Mouse (Mus musculus) heart, embryonic 14.5 days (tissue): ENCODE measurements around the gene Srebf1. TPM values are rescaled to one million over a fixed set of nuclear protein-coding genes. Genes with fewer than 3 reads are reported as not detected.

ENCODE experiments used
- ATAC-seq: fragments of 200-750 bp; cut with Nextera tagmentation; 2 replicates; pipeline ENCODE4 v1.8.0; 2017; ENCODE audit warnings: low read depth, moderate TSS enrichment; ENCODE audit not compliant: insufficient number of reproducible peaks, insufficient read depth, low FRiP score
- H3K27ac ChIP-seq, 2 experiments: fragments of 200-500 bp in 1 of 2; fragments of 300-500 bp in 1 of 2; sonication (generic) in 1 of 2; replicated peaks in 1 of 2; 2 replicates each; pipeline ENCODE4 v1.5.1; 2012 to 2014; ENCODE audit warnings: low read depth in 2 of 2, low read length in 2 of 2, control low read depth in 1 of 2, mild to moderate bottlenecking in 1 of 2, mixed read lengths in 1 of 2; ENCODE audit not compliant: control insufficient read depth in 1 of 2, insufficient read depth in 1 of 2
- H3K27me3 ChIP-seq: fragments of 300-500 bp; sonication (generic); 2 replicates; pipeline ENCODE4 v1.6.1; 2014; ENCODE audit warnings: mild to moderate bottlenecking, low read length, control low read depth; ENCODE audit not compliant: control insufficient read depth, insufficient read depth
- H3K36me3 ChIP-seq: fragments of 300-500 bp; sonication (generic); 2 replicates; pipeline ENCODE4 v1.6.1; 2014; ENCODE audit warnings: mild to moderate bottlenecking, control low read depth, low read length, mixed read lengths; ENCODE audit not compliant: control insufficient read depth, insufficient read depth
- H3K4me1 ChIP-seq, 2 experiments: fragments of 200-500 bp in 1 of 2; fragments of 300-500 bp in 1 of 2; sonication (generic) in 1 of 2; 2 replicates each; pipeline ENCODE4 v1.6.1; 2012 to 2014; ENCODE audit warnings: low read length in 2 of 2, control low read depth in 1 of 2, mixed read lengths in 1 of 2; ENCODE audit not compliant: control insufficient read depth in 2 of 2, insufficient read depth in 2 of 2
- H3K4me2 ChIP-seq: fragments of 300-500 bp; sonication (generic); 2 replicates; pipeline ENCODE4 v1.6.1; 2014; ENCODE audit warnings: mild to moderate bottlenecking, low read length
- H3K4me3 ChIP-seq, 2 experiments: fragments of 200-500 bp in 1 of 2; fragments of 300-500 bp in 1 of 2; sonication (generic) in 1 of 2; 2 replicates each; pipeline ENCODE4 v1.5.1; 2012 to 2014; ENCODE audit warnings: low read length in 2 of 2, mild to moderate bottlenecking in 2 of 2, control low read depth in 1 of 2, low read depth in 1 of 2, moderate library complexity in 1 of 2; ENCODE audit not compliant: control insufficient read depth in 1 of 2, insufficient read depth in 1 of 2
- H3K9ac ChIP-seq: fragments of 300-500 bp; sonication (generic); 2 replicates; pipeline ENCODE4 v1.6.1; 2014; ENCODE audit warnings: mild to moderate bottlenecking, low read length
- H3K9me3 ChIP-seq: fragments of 300-500 bp; sonication (generic); 2 replicates; pipeline ENCODE4 v1.6.1; 2016; ENCODE audit warnings: low read length, control low read depth; ENCODE audit not compliant: control insufficient read depth
- WGBS: fragments of 180-500 bp; shearing (Covaris S2); extraction: QIAGEN DNeasy Blood & Tissue Kit; methylation state at CpG from one replicate; pipeline ENCODE4 v1.1.7; 2014; 5-methylcytosine and 5-hydroxymethylcytosine counted together
- polyA plus RNA-seq: library from polyadenylated mRNA; unstranded; fragments of >200 nt; fragmentation: Nextera tagmentation; extraction: Ambion mirVana; gene quantifications from 2 replicates; pipeline ENCODE4 v1.2.1, GENCODE M21; 2014

Srebf1 gene
- polyA plus RNA-seq, 1 experiment from 2014 or later = 37.9 TPM

DNA sequence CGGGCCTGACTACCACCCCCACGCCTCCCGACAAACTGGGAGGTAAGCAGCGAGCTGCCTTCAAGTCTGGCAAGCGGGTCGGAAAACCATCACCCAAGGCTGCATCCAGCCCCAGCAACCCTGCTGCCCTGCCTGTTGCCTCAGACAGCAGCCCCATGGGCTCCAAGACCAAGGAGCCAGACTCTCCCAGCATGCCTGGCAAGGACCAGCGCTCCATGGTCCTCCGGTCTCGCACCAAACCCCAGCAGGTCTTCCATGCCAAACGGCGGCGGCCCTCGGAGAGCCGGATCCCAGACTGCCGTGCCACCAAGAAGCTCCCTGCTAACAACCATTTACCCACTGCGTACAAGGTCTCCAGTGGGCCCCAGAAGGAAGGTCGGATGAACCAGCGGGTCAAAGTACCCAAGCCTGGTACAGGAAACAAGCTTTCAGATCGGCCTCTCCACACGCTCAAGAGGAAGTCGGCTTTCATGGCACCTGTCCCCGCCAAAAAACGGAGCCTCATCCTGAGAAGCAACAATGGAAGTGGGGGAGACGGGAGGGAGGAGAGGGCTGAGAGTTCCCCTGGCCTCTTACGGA lies 34.0 kb downstream of the Srebf1 start:
- H3K4me1 ChIP-seq = peaks cover 14 to 26% of the 10 kb centered on the region in 2 experiments
- no peak for ATAC-seq
- H3K9me3 ChIP-seq = no peaks in the 10 kb centered on the region
- no peak overlapping the region for H3K4me3 ChIP-seq
- peaks cover 78% of the 10 kb centered on the region for H3K36me3 ChIP-seq
- H3K4me2 ChIP-seq = no peak overlapping the region
- no peaks in the 10 kb centered on the region for H3K27me3 ChIP-seq
- WGBS = 89% methylated on average over 25 of the region's 25 CpGs
- H3K9ac ChIP-seq = no peak overlapping the region
- H3K27ac ChIP-seq = no peak overlapping the region

- no peak overlapping the region for H3K27ac ChIP-seq
- ATAC-seq = no peak
- 85% methylated on average over 11 of the region's 11 CpGs for WGBS
- H3K9me3 ChIP-seq = no peaks in the 10 kb centered on the region
- H3K4me1 ChIP-seq = peaks cover 24 to 39% of the 10 kb centered on the region in 2 experiments
- no peak overlapping the region for H3K9ac ChIP-seq
- no peaks in the 10 kb centered on the region for H3K27me3 ChIP-seq
- peaks cover 71% of the 10 kb centered on the region for H3K36me3 ChIP-seq
- no peak overlapping the region for H3K4me2 ChIP-seq
- H3K4me3 ChIP-seq = no peak overlapping the region
Observed at GRCm38 (mm10) chr11:60187070-60187469, 35.3 kb downstream of the Srebf1 start.

DNA sequence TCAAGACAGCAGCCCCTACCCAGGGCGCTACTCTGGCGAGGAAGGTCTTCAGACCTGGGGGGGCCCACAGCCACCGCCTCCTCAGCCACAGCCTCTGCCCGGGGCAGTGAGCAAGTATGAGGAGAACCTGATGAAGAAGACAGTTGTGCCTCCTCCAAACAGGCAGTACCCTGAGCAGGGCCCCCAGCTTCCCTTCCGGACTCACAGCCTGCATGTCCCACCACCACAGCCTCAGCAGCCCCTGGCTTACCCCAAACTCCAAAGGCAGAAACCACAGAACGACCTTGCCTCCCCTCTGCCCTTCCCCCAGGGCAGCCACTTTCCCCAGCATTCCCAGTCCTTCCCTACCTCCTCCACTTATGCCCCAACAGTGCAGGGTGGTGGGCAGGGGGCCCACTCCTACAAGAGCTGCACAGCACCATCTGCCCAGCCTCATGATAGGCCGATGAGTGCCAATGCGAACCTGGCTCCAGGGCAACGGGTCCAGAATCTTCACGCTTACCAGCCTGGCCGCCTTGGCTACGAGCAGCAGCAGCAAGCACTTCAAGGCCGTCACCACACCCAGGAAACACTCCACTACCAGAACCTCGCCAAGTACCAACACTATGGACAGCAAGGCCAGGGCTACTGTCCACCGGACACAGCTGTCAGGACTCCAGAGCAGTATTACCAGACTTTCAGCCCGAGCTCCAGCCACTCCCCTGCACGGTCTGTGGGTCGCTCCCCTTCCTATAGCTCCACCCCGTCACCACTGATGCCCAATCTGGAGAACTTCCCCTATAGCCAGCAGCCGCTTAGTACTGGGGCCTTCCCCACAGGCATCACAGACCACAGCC lies 36.8 kb downstream of the Srebf1 start:
- H3K4me3 ChIP-seq = no peak overlapping the region
- H3K9me3 ChIP-seq = no peaks in the 10 kb centered on the region
- ATAC-seq = no peak
- WGBS = 69% methylated on average over 20 of the region's 20 CpGs
- no peak overlapping the region for H3K27ac ChIP-seq
- H3K36me3 ChIP-seq = peaks cover 57% of the 10 kb centered on the region
- H3K4me1 ChIP-seq = peaks cover 33 to 51% of the 10 kb centered on the region in 2 experiments
- no peaks in the 10 kb centered on the region for H3K27me3 ChIP-seq
- H3K4me2 ChIP-seq = no peak overlapping the region
- no peak overlapping the region; the same call in 1 of the 2 replicates for H3K9ac ChIP-seq

DNA sequence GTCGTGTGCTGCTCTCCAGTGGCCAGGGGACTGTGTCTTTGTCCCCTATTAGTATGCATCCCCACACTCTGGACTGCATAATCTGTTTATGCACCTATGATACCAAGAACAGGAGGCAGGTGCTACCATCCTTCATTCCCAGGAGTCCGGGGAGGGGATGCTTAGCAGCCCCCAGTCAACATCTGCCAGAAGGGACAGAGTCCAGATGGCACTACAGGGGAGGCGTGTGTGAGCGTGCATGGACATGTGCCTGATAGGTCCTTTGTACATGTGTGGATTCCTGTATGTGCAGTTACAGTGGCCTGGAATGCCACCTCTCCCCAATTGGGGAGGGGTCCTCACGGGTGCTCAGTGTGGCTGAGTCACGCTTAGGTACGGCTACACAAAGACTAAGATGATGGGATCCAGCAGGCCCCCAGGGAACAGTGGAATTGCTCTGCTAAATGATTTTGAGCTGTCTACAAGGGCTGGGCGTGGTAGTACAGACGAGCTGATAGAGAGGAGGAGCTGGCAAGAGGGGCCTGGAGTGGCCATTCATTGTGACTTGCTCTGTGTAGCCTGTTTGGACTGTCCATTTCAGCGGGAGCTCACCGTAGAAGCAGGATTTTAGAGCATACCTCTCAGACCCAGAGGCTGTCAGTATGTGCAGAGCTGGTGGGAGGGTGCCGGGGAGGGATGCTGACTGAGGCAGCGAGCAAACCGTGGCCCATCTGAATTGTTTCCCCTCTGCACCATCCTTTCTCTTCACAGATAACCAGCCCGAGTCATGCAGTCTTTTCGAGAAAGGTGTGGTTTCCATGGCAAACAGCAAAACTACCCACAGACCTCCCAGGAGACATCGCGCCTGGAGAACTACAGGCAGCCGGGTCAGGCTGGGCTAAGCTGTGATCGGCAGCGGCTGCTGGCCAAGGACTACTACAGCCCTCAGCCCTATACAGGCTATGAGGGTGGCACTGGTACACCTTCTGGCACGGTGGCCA lies 37.7 kb downstream of the Srebf1 start:
- no peaks in the 10 kb centered on the region for H3K9me3 ChIP-seq
- H3K9ac ChIP-seq = peak overlapping the region; percentile 36; the same call in 1 of the 2 replicates
- H3K27ac ChIP-seq = 0 out of 4 replicates have a peak overlapping the region, but pooled peaks of 1 of the 2 experiments have one; percentile 14
- peaks cover 52% of the 10 kb centered on the region for H3K36me3 ChIP-seq
- H3K4me1 ChIP-seq = peaks cover 33 to 59% of the 10 kb centered on the region in 2 experiments
- 41% methylated on average over 22 of the region's 22 CpGs for WGBS
- no peak overlapping the region for H3K4me3 ChIP-seq
- no peaks in the 10 kb centered on the region for H3K27me3 ChIP-seq
- no peak for ATAC-seq
- H3K4me2 ChIP-seq = no peak overlapping the region

DNA sequence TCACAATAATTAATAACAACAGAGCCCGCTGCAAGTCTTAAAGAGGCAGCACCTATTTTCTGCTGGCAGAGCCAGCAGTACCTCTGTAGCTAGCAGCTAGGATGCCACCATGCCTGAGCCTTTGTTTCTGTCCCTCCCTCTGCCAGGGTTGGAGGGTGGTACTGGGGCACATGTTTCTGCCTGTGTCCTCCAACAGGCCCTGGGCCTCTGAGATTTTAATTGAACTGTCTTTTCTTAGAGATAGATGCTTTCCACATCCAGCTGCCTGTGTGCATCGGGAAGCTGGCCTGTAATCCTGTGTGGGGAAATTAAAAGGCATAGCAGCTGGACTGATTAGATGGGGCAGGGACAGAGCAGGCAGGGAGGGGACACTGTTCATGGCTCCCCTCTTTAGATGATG lies 39.6 kb downstream of the Srebf1 start:
- Histone ChIP-seq H3K4me3 (no peak overlapping the region), H3K9ac (peak overlapping the region; percentile 12; the same call in 1 of the 2 replicates), H3K4me2 (no peak overlapping the region), H3K27ac (peak overlapping the region in 1 of 2 experiments; percentile 58; a peak in 2 of 4 replicates), H3K27me3 (no peaks in the 10 kb centered on the region), H3K9me3 (no peaks in the 10 kb centered on the region), H3K36me3 (peaks cover 33% of the 10 kb centered on the region), H3K4me1 (peaks cover 46 to 78% of the 10 kb centered on the region in 2 experiments)
- 64% methylated on average over 2 of the region's 2 CpGs for WGBS
- no peak for ATAC-seq

GRCm38 (mm10) chr11:60182116-60182670 lies 40.2 kb downstream of the Srebf1 start:
- ATAC-seq = no peak
- Histone ChIP-seq H3K9me3 (no peaks in the 10 kb centered on the region), H3K36me3 (peaks cover 27% of the 10 kb centered on the region), H3K27ac (peak overlapping the region; percentile 34 to 58; a peak in 3 of 4 replicates), H3K9ac (peak overlapping the region; percentile 12; the same call in 1 of the 2 replicates), H3K4me1 (peaks cover 51 to 84% of the 10 kb centered on the region in 2 experiments), H3K4me3 (no peak overlapping the region), H3K27me3 (no peaks in the 10 kb centered on the region), H3K4me2 (no peak overlapping the region)
- 65% methylated on average over 12 of the region's 12 CpGs for WGBS

DNA sequence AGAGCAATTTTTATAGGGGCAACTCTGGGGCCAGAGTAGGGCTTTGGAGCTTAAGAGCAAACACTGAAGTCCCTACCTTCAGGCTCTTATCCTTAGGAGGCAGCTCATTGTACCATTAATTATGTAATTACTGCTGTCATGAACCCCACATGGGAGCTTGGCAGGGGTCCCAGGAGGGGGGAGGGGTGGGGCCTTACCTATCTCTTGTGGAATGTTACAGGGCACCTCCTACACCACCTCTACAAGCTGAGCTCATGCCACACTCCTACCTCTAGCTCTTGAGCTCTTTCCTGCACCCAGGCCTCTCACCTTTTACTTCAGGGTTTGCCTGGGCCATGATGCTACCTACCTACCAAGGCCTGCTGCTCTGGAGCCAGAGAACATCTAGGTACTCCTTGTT lies 43.9 kb downstream of the Srebf1 start:
- no peak overlapping the region for H3K4me3 ChIP-seq
- ATAC-seq = no peak
- H3K27me3 ChIP-seq = no peaks in the 10 kb centered on the region
- H3K9ac ChIP-seq = no peak overlapping the region
- peaks cover 4% of the 10 kb centered on the region for H3K36me3 ChIP-seq
- H3K4me2 ChIP-seq = no peak overlapping the region
- no peaks in the 10 kb centered on the region for H3K9me3 ChIP-seq
- peaks cover 52 to 85% of the 10 kb centered on the region in 2 experiments for H3K4me1 ChIP-seq
- peak overlapping the region in 1 of 2 experiments; percentile 46; a peak in 3 of 4 replicates for H3K27ac ChIP-seq
